Mouse (Mus musculus) adrenal gland, postnatal 36 days (tissue): ENCODE data around the gene F9. TPM values are rescaled to one million over a fixed set of nuclear protein-coding genes. Genes with fewer than 3 reads are reported as not detected.
"Not testable (repeated sequence)": the region's sequence is repeated elsewhere in the genome, so short reads cannot be mapped to it uniquely, and the experiment has no call there.

ENCODE experiments used
- DNase-seq, 2 experiments: peaks; one replicate each; pipeline ENCODE4 v3.0.0; 2021; ENCODE audit warnings: mixed read lengths in 1 of 2
- long read RNA-seq, 2 experiments: library from polyadenylated mRNA; stranded (forward); transcript quantifications; one replicate each; pipeline ENCODE4 v2.0.0; 2021; ENCODE audit warnings: borderline sequencing depth in 2 of 2
- total RNA-seq, 2 experiments: library from RNA; stranded (reverse); gene quantifications; 2 replicates each; pipeline ENCODE4 v1.2.3; 2021

The F9 gene
- not detected for total RNA-seq
- long read RNA-seq, experiment 1 = 0 reads
- long read RNA-seq, experiment 2 = 0 reads

- no peak for DNase-seq
These were observed at the start of gene F9 for GRCm38 (mm10) chrX:59999221-60000083. F9 (plus strand) TSS chrX:59999464.

- DNase-seq = not testable (repeated sequence)
These were observed 29.5 kb upstream of the F9 start for GRCm38 (mm10) chrX:59969767-59970166.

- DNase-seq = no peak
These were observed 800 bp downstream of the F9 start for GRCm38 (mm10) chrX:60000084-60000443.

- no peak for DNase-seq
These were observed 2.2 kb downstream of the F9 start for GRCm38 (mm10) chrX:60001461-60001860.

- peak; percentile 24 to 46 for DNase-seq
These were observed 13.9 kb downstream of the F9 start for GRCm38 (mm10) chrX:60013084-60013676.

- DNase-seq = no peak
These were observed 15.3 kb downstream of the F9 start for GRCm38 (mm10) chrX:60014588-60014987.

GRCm38 (mm10) chrX:60021007-60021406, 21.7 kb downstream of the F9 start:
- no peak for DNase-seq

GRCm38 (mm10) chrX:60021595-60021994, 22.3 kb downstream of the F9 start:
- no peak for DNase-seq

- peak; percentile 5 to 12 for DNase-seq
These were observed 27.4 kb downstream of the F9 start for GRCm38 (mm10) chrX:60026654-60027053.

- no peak for DNase-seq
These were observed 55.5 kb downstream of the F9 start for GRCm38 (mm10) chrX:60054745-60055144.

GRCm38 (mm10) chrX:60055185-60055584, 55.9 kb downstream of the F9 start:
- no peak for DNase-seq

GRCm38 (mm10) chrX:60075359-60075758, 76.1 kb downstream of the F9 start:
- no peak for DNase-seq

Other genes starting within 250 kb of the F9 start
- gene Mcf2, start 179.6 kb downstream of the F9 start, total RNA-seq = not detected